Comparison of ENCODE assay signal across 28 mouse cellular contexts in genomic region chr4:100208081-100208480, GRCm38 (mm10).
"Had no signal": no experiment of that assay in that cellular context is flagged by ENCODE, and none has a peak within 500 bp of the region (broad histone marks: within the 10 kb centered on the region; RNA-seq: fewer than 3 reads in every experiment).

No protein-coding gene starts in this region.

- ATAC-seq: forebrain, embryonic 13.5 days; forebrain, embryonic 14.5 days; forebrain, embryonic 15.5 days; forebrain, embryonic 16.5 days; forebrain, postnatal 0 days had no signal

- H3K9ac ChIP-seq: embryonic facial prominence, embryonic 12.5 days; embryonic facial prominence, embryonic 13.5 days; embryonic facial prominence, embryonic 15.5 days; forebrain, embryonic 12.5 days; forebrain, embryonic 13.5 days; forebrain, embryonic 15.5 days; forebrain, postnatal 0 days had no signal

- DNase-seq: cerebellum, adult 2 months; cerebellum, adult 8-10 months; cerebellum, adult 9-10 months; cerebellum, adult 9-11 months; cerebellum, postnatal 10 days; cerebellum, postnatal 14 days; cerebellum, postnatal 25 days; cerebellum, postnatal 36 days; embryo, embryonic 11 days; forebrain, postnatal 0 days; gastrocnemius, adult 2 months; gastrocnemius, postnatal 10 days; gastrocnemius, postnatal 14 days; gastrocnemius, postnatal 25 days; gastrocnemius, postnatal 36 days; heart, adult 18-20 months; heart, adult 2 months had no signal

- H3K4me1 ChIP-seq: forebrain, embryonic 12.5 days; forebrain, embryonic 13.5 days; forebrain, embryonic 15.5 days had no signal

- H3K27me3 ChIP-seq: embryonic facial prominence, embryonic 12.5 days; embryonic facial prominence, embryonic 13.5 days; embryonic facial prominence, embryonic 15.5 days; forebrain, embryonic 12.5 days; forebrain, embryonic 13.5 days; forebrain, embryonic 15.5 days had no signal

- H3K9me3 ChIP-seq: embryonic facial prominence, embryonic 10.5 days; embryonic facial prominence, embryonic 12.5 days; embryonic facial prominence, embryonic 13.5 days; embryonic facial prominence, embryonic 15.5 days; forebrain, embryonic 10.5 days; forebrain, embryonic 12.5 days; forebrain, embryonic 13.5 days; forebrain, embryonic 15.5 days had no signal

- H3K36me3 ChIP-seq: embryonic facial prominence, embryonic 10.5 days; embryonic facial prominence, embryonic 12.5 days; embryonic facial prominence, embryonic 13.5 days; embryonic facial prominence, embryonic 15.5 days; forebrain, embryonic 10.5 days; forebrain, embryonic 12.5 days; forebrain, embryonic 15.5 days had no signal

- H3K27ac ChIP-seq: embryonic facial prominence, embryonic 10.5 days; embryonic facial prominence, embryonic 12.5 days; embryonic facial prominence, embryonic 13.5 days; embryonic facial prominence, embryonic 15.5 days; forebrain, embryonic 10.5 days; forebrain, embryonic 12.5 days; forebrain, embryonic 13.5 days; forebrain, embryonic 15.5 days; gastrocnemius, adult 2 months; heart, adult 2 months had no signal

- H3K4me3 ChIP-seq: embryonic facial prominence, embryonic 10.5 days; embryonic facial prominence, embryonic 12.5 days; embryonic facial prominence, embryonic 13.5 days; embryonic facial prominence, embryonic 15.5 days; erythroblast, embryonic 14.5 days; forebrain, embryonic 10.5 days; forebrain, embryonic 12.5 days; forebrain, embryonic 13.5 days; forebrain, embryonic 15.5 days; gastrocnemius, adult 2 months; heart, adult 2 months had no signal

- H3K4me2 ChIP-seq: embryonic facial prominence, embryonic 12.5 days; embryonic facial prominence, embryonic 13.5 days; embryonic facial prominence, embryonic 15.5 days; forebrain, embryonic 12.5 days; forebrain, embryonic 13.5 days; forebrain, embryonic 15.5 days had no signal
